In genomic region chr1:143837681-143838080, GRCm38 (mm10) we compare ENCODE assay signal across 24 mouse cellular contexts.
"Had no signal": no experiment of that assay in that cellular context is flagged by ENCODE, and none has a peak within 500 bp of the region (broad histone marks: within the 10 kb centered on the region; RNA-seq: fewer than 3 reads in every experiment).

No protein-coding gene starts in this region.

- H3K27me3 ChIP-seq: limb, embryonic 13.5 days; liver, embryonic 12.5 days; liver, embryonic 15.5 days; lung, embryonic 15.5 days; midbrain, embryonic 13.5 days; stomach, embryonic 15.5 days had no signal

- DNase-seq: kidney, postnatal 14 days; kidney, postnatal 4 days; liver; lung, adult 18-20 months; lung, postnatal 10 days; lung, postnatal 36 days; right cerebral cortex, adult 18-20 months; right cerebral cortex, postnatal 14 days; right cerebral cortex, postnatal 4 days; spleen, adult 18-20 months; thymus, adult 2 months; thymus, postnatal 14 days; thymus, postnatal 4 days had no signal

- H3K4me3 ChIP-seq: limb, embryonic 10.5 days; limb, embryonic 13.5 days; liver, embryonic 12.5 days; liver, embryonic 15.5 days; lung, embryonic 15.5 days; megakaryocyte, embryonic 14.5 days; midbrain, embryonic 10.5 days; midbrain, embryonic 13.5 days; myocyte; neural tube, embryonic 13.5 days; stomach, embryonic 15.5 days had no signal

- H3K27ac ChIP-seq: limb, embryonic 10.5 days; limb, embryonic 13.5 days; liver, embryonic 12.5 days; liver, embryonic 15.5 days; lung, embryonic 15.5 days; midbrain, embryonic 10.5 days; midbrain, embryonic 13.5 days; stomach, embryonic 15.5 days had no signal

- H3K36me3 ChIP-seq: limb, embryonic 10.5 days; limb, embryonic 13.5 days; liver, embryonic 12.5 days; liver, embryonic 15.5 days; lung, embryonic 15.5 days; midbrain, embryonic 10.5 days; midbrain, embryonic 13.5 days; neural tube, embryonic 13.5 days; stomach, embryonic 15.5 days had no signal

- H3K4me1 ChIP-seq: limb, embryonic 10.5 days; limb, embryonic 13.5 days; liver, embryonic 12.5 days; liver, embryonic 15.5 days; lung, embryonic 15.5 days; stomach, embryonic 15.5 days had no signal
